Mouse (Mus musculus) limb, embryonic 11.5 days (tissue): ENCODE measurements around the gene Psmb9. TPM values are rescaled to one million over a fixed set of nuclear protein-coding genes. Genes with fewer than 3 reads are reported as not detected.

Experiments
- ATAC-seq: fragments of 200-750 bp; cut with Nextera tagmentation; 2 replicates; pipeline ENCODE4 v1.8.0; 2017; ENCODE audit warnings: low read depth; ENCODE audit not compliant: insufficient number of reproducible peaks, low FRiP score, low TSS enrichment
- DNase-seq: peaks from one replicate; pipeline ENCODE4 v3.0.0-alpha.2; 2015; ENCODE audit warnings: low spot score
- H3K27ac ChIP-seq: fragments of 300-500 bp; sonication (generic); replicated peaks from 2 replicates; pipeline ENCODE4 v1.5.1; 2014; ENCODE audit warnings: low read depth, mild to moderate bottlenecking, low read length
- H3K27me3 ChIP-seq: fragments of 300-500 bp; sonication (generic); 2 replicates; pipeline ENCODE4 v1.6.1; 2014; ENCODE audit warnings: mild to moderate bottlenecking, low read length, mixed read lengths; ENCODE audit not compliant: control insufficient read depth, insufficient read depth
- H3K36me3 ChIP-seq: fragments of 300-500 bp; sonication (generic); 2 replicates; pipeline ENCODE4 v1.6.1; 2014; ENCODE audit warnings: mild to moderate bottlenecking, low read length, moderate library complexity, mixed read lengths; ENCODE audit not compliant: control insufficient read depth, insufficient read depth
- H3K4me1 ChIP-seq: fragments of 300-500 bp; sonication (generic); 2 replicates; pipeline ENCODE4 v1.6.1; 2014; ENCODE audit warnings: low read length, mixed read lengths; ENCODE audit not compliant: control insufficient read depth, insufficient read depth
- H3K4me2 ChIP-seq: fragments of 300-500 bp; sonication (generic); 2 replicates; pipeline ENCODE4 v1.6.1; 2014; ENCODE audit warnings: low read depth, mild to moderate bottlenecking, moderate library complexity; ENCODE audit not compliant: severe bottlenecking
- H3K4me3 ChIP-seq: fragments of 300-500 bp; sonication (generic); 2 replicates; pipeline ENCODE4 v1.5.1; 2014; ENCODE audit warnings: low read depth, low read length
- H3K9ac ChIP-seq: fragments of 300-500 bp; sonication (generic); 2 replicates; pipeline ENCODE4 v1.6.1; 2014; ENCODE audit warnings: mild to moderate bottlenecking, low read length
- H3K9me3 ChIP-seq: fragments of 300-500 bp; sonication (generic); 2 replicates; pipeline ENCODE4 v1.6.1; 2016; ENCODE audit warnings: low read length; ENCODE audit not compliant: control insufficient read depth
- WGBS: fragments of 180-500 bp; shearing (Covaris S2); extraction: QIAGEN DNeasy Blood & Tissue Kit; methylation state at CpG from one replicate; pipeline ENCODE4 v1.1.7; 2014; 5-methylcytosine and 5-hydroxymethylcytosine counted together
- polyA plus RNA-seq: library from polyadenylated mRNA; unstranded; fragments of >200 nt; fragmentation: Nextera tagmentation; extraction: Ambion mirVana; gene quantifications from 2 replicates; pipeline ENCODE4 v1.2.1, GENCODE M21; 2014

Gene Psmb9
- polyA plus RNA-seq, 1 experiment from 2014 or later: 2.2 TPM

DNA sequence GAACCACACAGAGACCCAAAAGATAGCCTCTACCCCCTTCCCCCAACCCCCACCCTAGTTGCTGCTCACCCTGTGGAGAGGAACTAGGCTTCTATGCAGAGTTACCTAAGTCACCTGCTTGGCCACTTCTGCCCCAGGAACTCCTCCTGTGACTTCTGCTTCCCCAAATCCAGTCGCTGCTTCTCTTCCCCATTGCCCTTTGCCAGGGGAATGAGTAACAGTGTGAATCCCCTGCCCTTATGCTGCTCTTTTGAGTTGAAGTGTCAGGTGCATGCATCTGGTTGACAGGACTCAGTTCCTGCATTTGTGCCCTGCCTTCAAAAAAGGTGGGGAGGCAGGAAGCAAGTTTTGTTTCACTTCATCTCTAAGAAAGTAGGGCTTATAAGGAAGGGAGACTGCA lies 13.5 kb downstream of the Psmb9 start:
- WGBS: 79% methylated on average over 1 of the region's 1 CpGs
- DNase-seq: no peak

DNA sequence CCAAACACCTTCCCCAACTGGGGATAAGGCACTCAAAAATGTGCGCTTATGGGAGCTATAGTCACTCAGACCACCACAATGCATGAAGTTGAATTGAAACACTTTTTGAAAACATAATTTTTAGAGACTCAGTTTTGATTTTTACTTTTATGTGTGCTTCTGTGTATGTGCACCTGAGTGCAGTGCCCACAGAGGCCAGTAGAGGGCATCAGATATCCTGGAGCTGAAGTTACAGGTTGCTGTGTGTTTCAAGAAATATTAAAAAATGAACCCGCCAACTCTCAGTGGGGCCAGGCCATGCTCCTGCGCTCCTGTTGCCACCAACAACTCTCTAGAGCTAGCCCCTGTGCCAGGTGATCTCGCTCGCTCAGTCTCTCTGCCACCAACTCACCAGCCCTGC lies 15.0 kb downstream of the Psmb9 start:
- H3K9ac ChIP-seq: no peak overlapping the region
- H3K27me3 ChIP-seq: peaks cover 3% of the 10 kb centered on the region; the same call in 1 of the 2 replicates
- WGBS: 95% methylated on average over 5 of the region's 5 CpGs
- ATAC-seq: no peak
- H3K36me3 ChIP-seq: no peaks in the 10 kb centered on the region
- no peak overlapping the region for H3K4me2 ChIP-seq
- H3K4me1 ChIP-seq: no peaks in the 10 kb centered on the region
- no peak overlapping the region for H3K27ac ChIP-seq
- DNase-seq: no peak
- no peak overlapping the region for H3K4me3 ChIP-seq
- H3K9me3 ChIP-seq: no peaks in the 10 kb centered on the region

More for the DNA sequence above, 13.5 kb downstream of the Psmb9 start:
- no peak overlapping the region for H3K9ac ChIP-seq
- no peak overlapping the region for H3K4me2 ChIP-seq
- no peaks in the 10 kb centered on the region for H3K36me3 ChIP-seq
- no peaks in the 10 kb centered on the region for H3K4me1 ChIP-seq
- no peak overlapping the region for H3K27ac ChIP-seq
- no peaks in the 10 kb centered on the region for H3K9me3 ChIP-seq
- ATAC-seq: no peak
- peaks cover 2% of the 10 kb centered on the region; the same call in 1 of the 2 replicates for H3K27me3 ChIP-seq
- H3K4me3 ChIP-seq: no peak overlapping the region

DNA sequence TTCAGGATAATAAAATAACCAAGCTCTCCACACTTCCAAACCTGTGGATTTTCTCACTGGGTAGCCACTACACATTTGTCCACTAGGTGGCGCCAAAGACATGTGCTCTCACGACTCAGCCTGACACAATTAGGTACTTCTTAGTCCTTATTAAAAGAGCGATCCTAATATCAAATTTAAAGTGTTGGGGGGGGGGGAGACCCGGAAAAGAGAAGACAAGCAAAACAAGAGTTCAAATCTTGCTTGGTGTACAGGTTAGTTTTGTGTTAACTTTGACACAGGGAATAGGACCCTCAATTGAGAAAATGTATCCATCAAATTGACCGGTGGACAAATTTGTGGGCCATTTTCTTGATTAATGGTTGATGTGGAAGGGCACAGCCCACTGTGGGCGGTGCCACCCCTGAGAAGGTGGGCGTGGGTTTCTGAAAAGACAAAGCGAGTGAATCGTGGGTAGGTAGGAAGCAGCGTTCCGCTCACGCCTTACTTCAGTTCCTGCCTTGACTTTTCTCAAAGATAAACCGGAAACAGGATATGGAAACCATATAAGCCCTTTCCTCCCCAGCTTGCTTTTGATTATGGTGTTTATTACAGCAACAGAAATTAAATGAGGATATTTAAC lies 16.6 kb downstream of the Psmb9 start:
- no peak for ATAC-seq
- whole genome bisulfite sequencing: 42% methylated on average over 13 of the region's 13 CpGs

DNA sequence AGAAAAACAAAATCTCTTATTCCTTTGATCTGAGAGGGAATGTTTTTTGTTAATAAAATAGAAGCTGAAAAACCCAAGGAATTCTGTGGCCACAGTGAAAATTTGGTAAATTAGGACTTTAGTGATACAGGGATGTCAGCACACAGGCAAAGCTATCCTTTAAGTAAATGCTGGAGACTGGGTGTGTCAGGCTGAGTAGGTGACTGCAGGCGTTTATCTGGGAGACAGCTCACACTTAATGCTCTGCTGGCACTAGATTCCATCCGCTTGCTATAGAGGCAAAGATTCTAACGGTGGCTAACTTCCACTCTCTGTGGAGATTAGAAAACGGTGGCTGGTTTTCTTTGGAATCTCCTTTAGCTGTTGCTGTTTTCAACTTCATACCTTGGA lies 17.1 kb downstream of the Psmb9 start:
- H3K4me3 ChIP-seq: no peak overlapping the region
- peaks cover 3% of the 10 kb centered on the region; the same call in 1 of the 2 replicates for H3K27me3 ChIP-seq
- WGBS: 26% methylated on average over 4 of the region's 4 CpGs
- no peak overlapping the region for H3K4me2 ChIP-seq
- ATAC-seq (no peak), DNase-seq (no peak)
- H3K27ac ChIP-seq: no peak overlapping the region
- no peak overlapping the region for H3K9ac ChIP-seq
- no peaks in the 10 kb centered on the region for H3K9me3 ChIP-seq
- H3K4me1 ChIP-seq: no peaks in the 10 kb centered on the region
- no peaks in the 10 kb centered on the region for H3K36me3 ChIP-seq

More for the DNA sequence above, 16.6 kb downstream of the Psmb9 start:
- H3K4me1 ChIP-seq: no peaks in the 10 kb centered on the region
- DNase-seq: peak; percentile 86
- H3K9ac ChIP-seq: no peak overlapping the region
- H3K9me3 ChIP-seq: no peaks in the 10 kb centered on the region
- peaks cover 3% of the 10 kb centered on the region; the same call in 1 of the 2 replicates for H3K27me3 ChIP-seq
- H3K4me3 ChIP-seq: no peak overlapping the region
- no peaks in the 10 kb centered on the region for H3K36me3 ChIP-seq
- no peak overlapping the region for H3K4me2 ChIP-seq
- H3K27ac ChIP-seq: no peak overlapping the region

DNA sequence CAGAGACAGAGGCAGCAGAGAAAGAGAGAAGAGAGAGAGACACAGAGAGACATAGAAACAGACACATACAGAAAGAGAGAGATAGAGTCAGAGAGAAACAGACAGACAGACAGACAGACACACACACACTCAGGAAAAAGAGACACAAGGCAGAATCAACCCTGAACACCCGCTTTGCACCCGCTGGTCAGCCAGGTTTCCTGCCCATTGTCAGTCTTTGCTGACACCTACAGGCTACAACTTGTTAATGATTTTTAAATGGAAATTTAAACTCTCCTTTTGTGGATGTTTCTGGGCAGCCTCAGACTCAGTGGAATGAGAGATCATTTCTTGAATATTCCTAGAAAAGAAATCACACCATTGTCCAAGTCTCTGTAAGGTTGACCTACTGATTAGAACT lies 18.3 kb downstream of the Psmb9 start:
- no peak overlapping the region for H3K27ac ChIP-seq
- no peak overlapping the region for H3K4me3 ChIP-seq
- no peaks in the 10 kb centered on the region for H3K36me3 ChIP-seq
- H3K9me3 ChIP-seq: no peaks in the 10 kb centered on the region
- WGBS: 0% methylated on average over 2 of the region's 2 CpGs
- peaks cover 3% of the 10 kb centered on the region; the same call in 1 of the 2 replicates for H3K27me3 ChIP-seq
- H3K9ac ChIP-seq: no peak overlapping the region
- DNase-seq (peak; percentile 45), ATAC-seq (no peak)
- no peak overlapping the region for H3K4me2 ChIP-seq
- H3K4me1 ChIP-seq: no peaks in the 10 kb centered on the region

DNA sequence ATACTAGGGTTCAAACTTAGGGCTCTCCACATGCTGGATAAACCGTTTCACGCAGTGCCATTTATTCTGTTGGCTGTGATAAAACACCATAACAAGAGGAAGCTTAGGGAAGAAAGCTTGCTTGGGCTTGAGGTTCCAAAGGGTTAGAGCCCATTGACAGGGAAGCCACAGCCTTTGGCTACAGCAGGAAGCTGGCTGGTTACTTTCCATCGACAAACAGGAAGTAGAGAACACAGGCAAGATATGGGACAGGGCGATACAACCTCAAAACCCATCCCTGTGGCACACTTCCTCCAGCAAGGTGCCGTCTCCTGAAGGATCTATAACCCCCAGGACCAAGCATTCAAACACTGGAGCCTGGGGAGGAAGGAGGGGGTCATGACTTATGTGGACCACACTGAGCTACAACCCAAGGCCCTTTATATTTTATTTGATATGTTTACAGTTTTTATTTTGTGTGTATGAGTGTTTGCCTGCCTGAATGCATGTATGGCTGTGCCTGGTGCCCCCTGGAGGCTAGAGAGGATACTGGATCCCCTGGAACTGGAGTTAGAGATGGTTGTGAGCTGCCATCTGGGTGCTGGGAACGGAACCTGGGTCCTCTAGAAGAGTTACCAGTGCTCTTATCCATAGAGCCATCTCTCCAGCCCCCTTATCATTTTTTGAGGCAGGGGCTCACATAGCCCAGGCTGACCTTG lies 22.4 kb downstream of the Psmb9 start:
- H3K36me3 ChIP-seq: no peaks in the 10 kb centered on the region
- H3K4me1 ChIP-seq: no peaks in the 10 kb centered on the region
- no peaks in the 10 kb centered on the region; the same call in 1 of the 2 replicates for H3K9me3 ChIP-seq
- no peak overlapping the region for H3K4me3 ChIP-seq
- no peak for DNase-seq
- no peak overlapping the region for H3K4me2 ChIP-seq
- no peak for ATAC-seq
- peaks cover 3% of the 10 kb centered on the region; the same call in 1 of the 2 replicates for H3K27me3 ChIP-seq
- WGBS: 80% methylated on average over 6 of the region's 6 CpGs
- H3K9ac ChIP-seq: no peak overlapping the region
- H3K27ac ChIP-seq: no peak overlapping the region

DNA sequence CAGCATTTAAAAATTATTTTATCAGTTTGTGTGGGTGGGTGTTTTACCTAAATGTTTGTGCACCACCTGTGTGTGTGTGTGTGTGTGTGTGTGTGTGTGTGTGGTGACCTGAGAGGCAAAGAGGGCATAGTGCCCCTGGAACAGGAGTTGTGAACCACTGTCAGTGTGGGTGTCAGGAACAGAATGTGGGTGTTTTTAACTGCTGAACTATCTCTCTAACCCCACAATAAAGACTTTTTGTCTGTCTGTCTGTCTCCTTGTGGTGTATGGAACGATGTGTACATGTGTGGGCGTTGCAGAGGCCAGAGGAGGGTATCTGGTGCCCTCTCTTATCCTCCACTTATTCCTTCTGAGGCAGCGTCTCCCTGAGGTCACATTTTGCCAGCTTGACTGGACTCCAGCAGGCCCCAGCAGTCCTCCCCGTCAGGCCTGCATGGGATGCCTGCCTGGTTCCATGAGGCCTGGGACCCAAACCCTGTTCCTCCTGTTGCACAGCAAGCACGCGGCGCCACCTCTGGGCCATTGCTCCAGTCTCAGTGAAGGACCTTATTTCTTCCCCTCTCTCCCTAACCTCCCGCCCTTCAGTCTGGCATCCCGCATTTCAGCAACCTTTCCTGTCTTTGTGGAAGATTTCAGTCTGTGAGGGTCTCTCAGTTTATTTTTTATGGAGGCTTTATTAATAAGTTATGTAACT lies 23.2 kb downstream of the Psmb9 start:
- Histone ChIP-seq H3K9ac (no peak overlapping the region), H3K9me3 (no peaks in the 10 kb centered on the region; the same call in 1 of the 2 replicates), H3K27me3 (peaks cover 3% of the 10 kb centered on the region; the same call in 1 of the 2 replicates), H3K36me3 (no peaks in the 10 kb centered on the region), H3K27ac (no peak overlapping the region), H3K4me1 (no peaks in the 10 kb centered on the region), H3K4me3 (no peak overlapping the region), H3K4me2 (no peak overlapping the region)
- ATAC-seq: no peak
- WGBS: 47% methylated on average over 9 of the region's 9 CpGs
- DNase-seq: peak; percentile 29

DNA sequence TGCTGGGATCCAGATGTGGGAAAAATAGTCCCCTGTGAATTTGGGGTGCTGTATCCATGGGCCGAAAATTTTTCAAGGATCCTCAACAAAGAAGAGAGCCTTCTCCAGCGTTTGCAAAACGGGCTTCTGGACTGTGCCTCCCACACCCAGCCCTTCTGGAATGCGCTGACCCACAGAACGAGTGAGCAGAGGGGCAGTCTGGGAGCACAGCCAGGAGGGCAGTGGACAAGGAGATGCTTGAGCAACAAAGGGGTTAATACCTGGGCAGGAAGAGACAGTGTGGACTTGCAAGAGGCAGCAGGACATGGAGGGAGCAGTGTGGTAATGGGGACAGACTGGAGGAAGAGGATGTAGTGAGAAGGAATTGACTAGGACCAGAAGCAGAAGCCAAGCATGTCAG lies 32.0 kb downstream of the Psmb9 start:
- Histone ChIP-seq H3K4me2 (no peak overlapping the region), H3K27me3 (no peaks in the 10 kb centered on the region), H3K4me1 (no peaks in the 10 kb centered on the region), H3K36me3 (no peaks in the 10 kb centered on the region), H3K9ac (no peak overlapping the region), H3K4me3 (no peak overlapping the region), H3K27ac (no peak overlapping the region), H3K9me3 (no peaks in the 10 kb centered on the region)
- ATAC-seq (no peak), DNase-seq (no peak)
- WGBS: 56% methylated on average over 5 of the region's 5 CpGs
